Mouse (Mus musculus) retina, postnatal 1 day (tissue): Measurements from ENCODE around the gene Olfr906.

Source experiments
- DNase-seq: peaks from one replicate; pipeline ENCODE4 v3.0.0-alpha.2; 2012

Olfr906 gene

GRCm38 (mm10) chr9:38486785-38487184 lies at the start of gene Olfr906:
Olfr906 (plus strand) TSS chr9:38487085.
- DNase-seq, result no peak

GRCm38 (mm10) chr9:38447352-38447751 lies 39.5 kb upstream of the Olfr906 start, which contains the start of gene Olfr902:
Olfr902 (plus strand) TSS chr9:38447652.
- DNase-seq, result no peak

GRCm38 (mm10) chr9:38462844-38463243 lies 24.0 kb upstream of the Olfr906 start, which contains the start of gene Olfr904:
Olfr904 (plus strand) TSS chr9:38463144.
- no peak for DNase-seq

- no peak for DNase-seq
Measured at GRCm38 (mm10) chr9:38470807-38471206, 16.1 kb upstream of the Olfr906 start, which contains the start of gene Olfr905. Olfr905 (plus strand) TSS chr9:38471107.

GRCm38 (mm10) chr9:38495501-38495900 lies 8.6 kb downstream of the Olfr906 start, which contains the start of gene Olfr907:
Olfr907 (plus strand) TSS chr9:38495801.
- DNase-seq, result no peak

- no peak for DNase-seq
Measured at GRCm38 (mm10) chr9:38512353-38512752, 25.5 kb downstream of the Olfr906 start.

- no peak for DNase-seq
Measured at GRCm38 (mm10) chr9:38521280-38521679, 34.4 kb downstream of the Olfr906 start, which contains the start of gene Olfr911-ps1. Olfr911-ps1 (plus strand) TSS chr9:38521580.

- no peak for DNase-seq
Measured at GRCm38 (mm10) chr9:38537549-38537948, 50.7 kb downstream of the Olfr906 start, which contains the start of gene Olfr910. Olfr910 (plus strand) TSS chr9:38537849.
